Mouse (Mus musculus) heart, postnatal 0 days (tissue): ENCODE measurements around the gene Trmt112.

Experiments used
- CTCF ChIP-seq: IDR thresholded peaks from 2 replicates; pipeline ENCODE4 v1.5.1; 2016; ENCODE audit warnings: antibody characterized with exemption, control low read depth, low read depth
- EP300 ChIP-seq: IDR thresholded peaks from 2 replicates; pipeline ENCODE4 v1.6.1; 2016; ENCODE audit warnings: antibody characterized with exemption, low read depth

GRCm38 (mm10) chr19:6877965-6878364 is 31.5 kb upstream of the Trmt112 start:
- no peak for TF ChIP-seq CTCF
- no peak for TF ChIP-seq EP300
